Mouse (Mus musculus) myocyte (in vitro differentiated cells): ENCODE results near the gene Rnf126.

Experiments
- MYOD1 ChIP-seq, 3 experiments: IDR thresholded peaks; one replicate each; pipeline ENCODE4 v1.6.1; 2011; ENCODE audit warnings: control low read depth in 2 of 3, low read depth in 2 of 3, mild to moderate bottlenecking in 2 of 3, moderate library complexity in 1 of 3; ENCODE audit not compliant: insufficient read length in 2 of 3, control insufficient read depth in 1 of 3
- POLR2A ChIP-seq: IDR thresholded peaks from one replicate; pipeline ENCODE4 v1.6.1; 2011; ENCODE audit warnings: low read depth, mild to moderate bottlenecking, control low read depth, moderate library complexity; ENCODE audit not compliant: insufficient read length
- POLR2AphosphoS2 ChIP-seq: IDR thresholded peaks from one replicate; pipeline ENCODE4 v1.6.1; 2011; ENCODE audit warnings: low read depth, control low read depth; ENCODE audit not compliant: insufficient read length
- TCF12 ChIP-seq: IDR thresholded peaks from one replicate; pipeline ENCODE4 v1.6.1; 2011; ENCODE audit warnings: mild to moderate bottlenecking, control low read depth; ENCODE audit not compliant: poor library complexity, insufficient read depth, severe bottlenecking

DNA sequence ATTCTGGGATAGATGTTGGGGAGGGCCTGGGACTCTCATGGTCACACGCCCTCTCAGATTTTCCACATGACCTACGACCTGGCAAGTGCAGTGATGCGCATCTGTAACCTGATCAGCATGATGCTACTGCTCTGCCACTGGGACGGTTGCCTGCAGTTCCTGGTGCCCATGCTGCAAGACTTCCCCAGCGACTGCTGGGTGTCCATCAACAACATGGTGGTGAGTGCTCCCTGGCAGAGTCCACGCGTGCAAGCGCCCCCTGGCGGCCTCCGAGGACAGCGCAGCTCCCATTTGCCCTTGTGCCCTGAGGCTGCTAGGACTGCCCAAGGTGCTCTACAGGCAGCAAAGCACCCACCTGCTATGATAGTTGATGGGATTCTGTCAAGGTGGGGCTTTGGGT is 40.7 kb downstream of the Rnf126 start:
- TF ChIP-seq TCF12 = no peak
- TF ChIP-seq POLR2AphosphoS2 = no peak
- no peak for TF ChIP-seq POLR2A
- TF ChIP-seq MYOD1 (IDR thresholded peaks at IDR 0.05; ENCODE audit: control insufficient read depth in 1 of 3, insufficient read length in 2 of 3, low read depth in 2 of 3) = no peak
